Mouse (Mus musculus): ENCODE results near the gene Celf1. TPM values are rescaled to one million over a fixed set of nuclear protein-coding genes. Genes with fewer than 3 reads are reported as not detected.

Celf1 gene
- total RNA-seq, 4 experiments from 2014 or later: 74.4 to 102 (median 89.7) TPM

DNA sequence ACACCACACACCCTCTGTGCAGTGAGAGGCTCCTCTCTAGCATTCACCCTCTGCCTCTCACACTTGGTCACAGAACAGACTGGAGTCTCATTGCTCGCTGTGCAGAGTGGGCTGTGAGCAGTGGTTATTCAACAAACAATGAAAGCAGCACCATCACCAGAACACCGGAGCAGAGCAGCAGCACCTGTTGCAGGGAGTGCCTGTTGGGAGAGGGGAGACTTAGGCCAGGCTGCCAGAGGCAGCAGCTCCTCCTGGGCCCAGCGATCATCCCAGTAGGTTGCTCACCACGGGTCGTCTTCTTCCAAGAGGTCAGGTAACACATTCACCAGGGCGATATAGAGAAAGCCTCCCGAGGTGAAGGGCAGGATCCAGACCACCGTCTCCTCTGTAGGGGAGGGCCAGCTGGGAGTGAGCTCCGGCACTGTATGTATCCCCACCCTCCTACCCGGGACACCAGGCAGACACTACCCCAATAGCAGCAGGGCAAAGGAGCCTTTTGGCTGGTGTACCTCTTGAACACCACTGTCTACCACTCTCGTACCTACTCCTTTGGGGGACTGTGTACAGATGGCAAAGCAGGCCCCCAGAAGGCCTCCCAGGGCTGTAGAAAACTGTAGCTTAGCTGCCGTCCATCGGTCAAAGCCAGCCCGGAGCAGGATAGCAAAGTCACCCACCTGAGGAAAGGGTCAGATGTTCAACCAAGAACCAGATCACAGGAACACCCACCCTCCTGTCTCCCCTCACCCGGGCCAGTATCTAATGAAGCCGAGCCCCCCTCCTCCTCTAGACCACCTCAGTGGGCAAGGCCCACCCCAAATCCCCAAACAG lies 122.8 kb downstream of the Celf1 start:
- DNase-seq: no peak

GRCm38 (mm10) chr2:91064211-91064610 lies 124.0 kb downstream of the Celf1 start:
- DNase-seq: no peak

- DNase-seq: peak; percentile 37
Measured at GRCm38 (mm10) chr2:91065544-91065943, 125.4 kb downstream of the Celf1 start.

DNA sequence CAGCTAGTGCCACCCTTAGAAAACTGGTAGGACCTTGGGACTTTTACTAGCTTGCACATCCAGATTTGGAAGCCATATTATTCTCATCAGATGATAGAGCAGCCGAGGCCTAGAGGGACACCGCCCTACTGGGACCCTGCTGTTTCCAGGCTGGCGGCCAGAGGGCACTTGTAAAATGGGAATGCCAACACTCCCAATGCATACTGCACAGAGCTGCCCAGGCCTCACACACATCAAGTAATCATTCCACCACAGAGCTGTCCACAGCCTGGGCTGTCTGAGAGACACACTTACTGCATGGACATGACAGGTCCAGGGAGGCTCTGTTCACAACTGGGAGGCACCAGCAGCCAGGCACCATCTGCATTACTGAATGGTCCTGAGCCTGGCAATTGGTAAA lies 126.3 kb downstream of the Celf1 start:
- no peak for DNase-seq

DNA sequence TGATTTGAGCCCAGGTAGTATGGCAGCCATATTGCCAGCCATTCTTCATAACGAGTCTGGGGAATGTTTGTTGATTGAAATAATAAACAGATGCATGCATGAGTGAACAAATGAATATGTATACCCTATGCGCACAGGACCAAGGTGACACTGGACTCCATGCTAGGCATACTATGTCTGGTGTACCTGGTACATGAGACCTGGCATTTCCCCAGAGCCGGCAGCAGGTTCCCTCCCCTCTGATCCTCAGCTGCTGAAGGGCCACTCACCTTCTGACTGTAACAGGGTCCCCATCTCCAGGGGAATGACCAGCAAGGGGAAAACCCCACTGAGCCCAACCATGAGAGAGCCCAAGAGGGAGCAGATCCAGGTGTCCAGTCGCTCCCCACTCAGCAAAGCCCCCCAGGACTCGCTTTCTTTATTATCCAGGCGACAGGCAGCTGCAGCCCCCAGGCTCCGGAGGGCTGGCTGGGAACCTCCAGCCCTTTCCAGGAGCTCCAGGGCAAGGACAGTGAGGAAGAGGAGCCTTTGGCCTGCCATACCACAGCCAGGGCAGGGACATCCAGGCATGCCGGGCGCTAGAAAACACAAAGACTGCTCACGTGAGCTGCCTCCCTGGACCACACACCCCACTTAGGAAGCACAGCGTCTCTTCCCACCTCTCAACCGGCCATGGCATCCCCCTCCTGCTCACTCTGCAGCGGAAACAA lies 128.1 kb downstream of the Celf1 start:
- no peak for DNase-seq

- no peak for DNase-seq
Measured at GRCm38 (mm10) chr2:91068872-91069165, 128.6 kb downstream of the Celf1 start.

Other genes with a start within 250 kb of the Celf1 start
- gene Fnbp4, start 195.0 kb upstream of the Celf1 start, total RNA-seq (2022): 100 to 1,000 TPM in 1 of 4 experiments, 10 to 100 TPM in 3; 42.9 to 112 (median 72.3) TPM
- 1 to 10 TPM in 2 of 4 experiments, under 1 TPM in 2; 0.78 to 1.0 (median 1.00) TPM for gene Agbl2, start 157.7 kb upstream of the Celf1 start, total RNA-seq (2022)
- 100 to 1,000 TPM; 136 to 235 (median 166) TPM for gene Mtch2, start 93.2 kb upstream of the Celf1 start, total RNA-seq (2022)
- 1 to 10 TPM; 1.6 to 3.5 (median 2.8) TPM for gene C1qtnf4, start 54.5 kb upstream of the Celf1 start, total RNA-seq (2022)
- 10 to 100 TPM; 41.4 to 48.0 (median 45.2) TPM for gene Kbtbd4, start 35.6 kb upstream of the Celf1 start, total RNA-seq (2022)
- 100 to 1,000 TPM; 308 to 467 (median 370) TPM for gene Ndufs3, start 35.6 kb upstream of the Celf1 start, total RNA-seq (2022)
- gene Rapsn, start 95.2 kb downstream of the Celf1 start, total RNA-seq (2022): 1 to 10 TPM; 1.6 to 7.5 (median 3.5) TPM
- gene Psmc3, start 113.6 kb downstream of the Celf1 start, total RNA-seq (2022): 100 to 1,000 TPM; 172 to 187 (median 179) TPM
- 10 to 100 TPM; 31.4 to 57.3 (median 43.5) TPM for gene Slc39a13, start 130.0 kb downstream of the Celf1 start, total RNA-seq (2022)
- gene Spi1, start 142.0 kb downstream of the Celf1 start, total RNA-seq (2022): 1 to 10 TPM; 6.3 to 9.6 (median 7.9) TPM
- gene Mybpc3, start 177.8 kb downstream of the Celf1 start, total RNA-seq (2022): under 1 TPM; 0.09 to 0.62 (median 0.26) TPM
- gene Madd, start 243.5 kb downstream of the Celf1 start, total RNA-seq (2022): 10 to 100 TPM; 25.2 to 44.7 (median 32.4) TPM

All from adrenal gland, adult 8-10 months (tissue).